Mouse (Mus musculus) embryonic facial prominence, embryonic 14.5 days (tissue): Measurements from ENCODE around the gene Entr1. TPM values are rescaled to one million over a fixed set of nuclear protein-coding genes. Genes with fewer than 3 reads are reported as not detected.

ENCODE experiments used
- ATAC-seq: fragments of 200-750 bp; cut with Nextera tagmentation; 2 replicates; pipeline ENCODE4 v1.8.0; 2017; ENCODE audit warnings: low read depth, moderate number of reproducible peaks, moderate TSS enrichment
- DNase-seq: peaks from one replicate; pipeline ENCODE4 v3.0.0-alpha.2; 2015; ENCODE audit warnings: low spot score
- H3K27ac ChIP-seq: fragments of 300-500 bp; sonication (generic); replicated peaks from 2 replicates; pipeline ENCODE4 v1.5.1; 2014; ENCODE audit warnings: low read depth, mild to moderate bottlenecking, low read length, moderate library complexity
- H3K27me3 ChIP-seq: fragments of 300-500 bp; sonication (generic); replicated peaks from 2 replicates; pipeline ENCODE4 v1.6.1; 2014; ENCODE audit warnings: low read length; ENCODE audit not compliant: control insufficient read depth, insufficient read depth
- H3K36me3 ChIP-seq: fragments of 300-500 bp; sonication (generic); 2 replicates; pipeline ENCODE4 v1.6.1; 2014; ENCODE audit warnings: low read length, mixed read lengths; ENCODE audit not compliant: control insufficient read depth, insufficient read depth
- H3K4me1 ChIP-seq: fragments of 300-500 bp; sonication (generic); 2 replicates; pipeline ENCODE4 v1.6.1; 2014; ENCODE audit warnings: antibody characterized with exemption, low read length; ENCODE audit not compliant: control insufficient read depth, insufficient read depth
- H3K4me2 ChIP-seq: fragments of 300-500 bp; sonication (generic); 2 replicates; pipeline ENCODE4 v1.6.1; 2014; ENCODE audit warnings: low read depth, mild to moderate bottlenecking, low read length, moderate library complexity, mixed read lengths
- H3K4me3 ChIP-seq: fragments of 300-500 bp; sonication (generic); 2 replicates; pipeline ENCODE4 v1.5.1; 2014; ENCODE audit warnings: low read depth, mild to moderate bottlenecking, low read length
- H3K9ac ChIP-seq: fragments of 300-500 bp; sonication (generic); 2 replicates; pipeline ENCODE4 v1.6.1; 2014; ENCODE audit warnings: low read depth, mild to moderate bottlenecking, low read length, moderate library complexity, mixed read lengths
- H3K9me3 ChIP-seq: fragments of 300-500 bp; sonication (generic); 2 replicates; pipeline ENCODE4 v1.6.1; 2016; ENCODE audit warnings: low read length; ENCODE audit not compliant: control insufficient read depth
- WGBS: fragments of 180-500 bp; shearing (Covaris S2); extraction: QIAGEN DNeasy Blood & Tissue Kit; methylation state at CpG from one replicate; pipeline ENCODE4 v1.1.7; 2014; 5-methylcytosine and 5-hydroxymethylcytosine counted together
- polyA plus RNA-seq: library from polyadenylated mRNA; unstranded; fragments of >200 nt; fragmentation: Nextera tagmentation; extraction: Ambion mirVana; gene quantifications from 2 replicates; pipeline ENCODE4 v1.2.1, GENCODE M21; 2014

The Entr1 gene
- polyA plus RNA-seq, 1 experiment from 2014 or later: 102 TPM

DNA sequence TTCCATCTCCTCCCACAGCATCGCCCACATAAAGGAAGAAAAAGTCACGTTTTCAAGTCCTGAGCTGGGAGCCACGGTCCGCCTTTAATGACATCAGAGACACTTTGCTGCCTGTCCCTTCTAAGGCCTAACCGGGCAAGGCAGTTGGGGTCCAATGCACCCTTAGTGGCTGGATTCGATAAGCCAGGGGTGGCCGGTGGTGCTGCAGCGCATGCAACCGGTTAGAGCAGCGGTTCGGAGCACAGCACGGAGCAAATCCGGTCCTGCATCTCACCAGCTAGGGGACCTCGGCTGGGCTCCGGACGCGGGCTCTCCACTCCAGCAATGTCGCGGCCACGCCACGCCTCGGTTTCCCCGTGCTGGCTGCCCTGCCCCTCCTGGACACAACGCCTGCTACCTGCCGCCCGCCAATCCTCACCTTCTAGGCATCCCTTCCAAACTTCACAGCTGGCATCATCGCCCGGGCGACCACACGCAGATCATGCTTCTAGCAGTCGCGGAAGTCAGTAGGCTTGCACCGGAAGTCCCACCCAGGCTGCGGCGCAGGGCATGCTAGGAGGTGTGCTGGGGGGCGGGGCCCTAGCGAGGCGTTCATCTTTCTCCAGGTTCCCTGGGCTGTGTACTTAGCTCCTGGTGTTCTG lies 8.9 kb downstream of the Entr1 start, which contains the start of gene Snapc4:
TSS of gene Snapc4 (minus strand) at position 523 of the 641 bp plus-strand sequence.
- peaks cover 61% of the 10 kb centered on the region for H3K36me3 ChIP-seq
- DNase-seq: peak; percentile 95
- under 1% methylated on average over 22 of the region's 38 CpGs for WGBS

GRCm38 (mm10) chr2:26372396-26372795 lies 16.7 kb downstream of the Entr1 start:
- Histone ChIP-seq H3K4me3 (no peak overlapping the region), H3K27me3 (no peaks in the 10 kb centered on the region), H3K4me2 (no peak overlapping the region), H3K4me1 (no peaks in the 10 kb centered on the region), H3K27ac (no peak overlapping the region), H3K9ac (no peak overlapping the region), H3K36me3 (peaks cover 100% of the 10 kb centered on the region), H3K9me3 (no peaks in the 10 kb centered on the region)
- DNase-seq (no peak), ATAC-seq (no peak)
- WGBS: 97% methylated on average over 8 of the region's 8 CpGs

More for the DNA sequence above, 8.9 kb downstream of the Entr1 start, which contains the start of gene Snapc4:
- Histone ChIP-seq H3K27me3 (no peaks in the 10 kb centered on the region), H3K4me2 (peak within 1 kb of the TSS; percentile 86), H3K9me3 (no peaks in the 10 kb centered on the region), H3K9ac (peak within 1 kb of the TSS; percentile 85), H3K4me3 (peak within 1 kb of the TSS; percentile 79), H3K4me1 (no peaks in the 10 kb centered on the region), H3K27ac (peak within 1 kb of the TSS; percentile 63; the same call in 1 of the 2 replicates)
- ATAC-seq: peak; percentile 98

- Histone ChIP-seq H3K4me1 (no peaks in the 10 kb centered on the region), H3K9ac (no peak overlapping the region), H3K4me3 (no peak overlapping the region), H3K36me3 (peaks cover 100% of the 10 kb centered on the region), H3K4me2 (no peak overlapping the region), H3K9me3 (no peaks in the 10 kb centered on the region), H3K27ac (no peak overlapping the region), H3K27me3 (no peaks in the 10 kb centered on the region)
- DNase-seq (no peak), ATAC-seq (no peak)
- 88% methylated on average over 1 of the region's 1 CpGs for WGBS
Observed at GRCm38 (mm10) chr2:26368572-26368971, 20.5 kb downstream of the Entr1 start.

- no peaks in the 10 kb centered on the region for H3K9me3 ChIP-seq
- no peak overlapping the region for H3K4me3 ChIP-seq
- ATAC-seq (no peak), DNase-seq (no peak)
- H3K4me1 ChIP-seq: no peaks in the 10 kb centered on the region
- peaks cover 99% of the 10 kb centered on the region for H3K36me3 ChIP-seq
- no peak overlapping the region for H3K4me2 ChIP-seq
- no peak overlapping the region for H3K9ac ChIP-seq
- no peaks in the 10 kb centered on the region for H3K27me3 ChIP-seq
- no peak overlapping the region for H3K27ac ChIP-seq
- 93% methylated on average over 6 of the region's 6 CpGs for WGBS
Observed at GRCm38 (mm10) chr2:26367911-26368310, 21.2 kb downstream of the Entr1 start.

DNA sequence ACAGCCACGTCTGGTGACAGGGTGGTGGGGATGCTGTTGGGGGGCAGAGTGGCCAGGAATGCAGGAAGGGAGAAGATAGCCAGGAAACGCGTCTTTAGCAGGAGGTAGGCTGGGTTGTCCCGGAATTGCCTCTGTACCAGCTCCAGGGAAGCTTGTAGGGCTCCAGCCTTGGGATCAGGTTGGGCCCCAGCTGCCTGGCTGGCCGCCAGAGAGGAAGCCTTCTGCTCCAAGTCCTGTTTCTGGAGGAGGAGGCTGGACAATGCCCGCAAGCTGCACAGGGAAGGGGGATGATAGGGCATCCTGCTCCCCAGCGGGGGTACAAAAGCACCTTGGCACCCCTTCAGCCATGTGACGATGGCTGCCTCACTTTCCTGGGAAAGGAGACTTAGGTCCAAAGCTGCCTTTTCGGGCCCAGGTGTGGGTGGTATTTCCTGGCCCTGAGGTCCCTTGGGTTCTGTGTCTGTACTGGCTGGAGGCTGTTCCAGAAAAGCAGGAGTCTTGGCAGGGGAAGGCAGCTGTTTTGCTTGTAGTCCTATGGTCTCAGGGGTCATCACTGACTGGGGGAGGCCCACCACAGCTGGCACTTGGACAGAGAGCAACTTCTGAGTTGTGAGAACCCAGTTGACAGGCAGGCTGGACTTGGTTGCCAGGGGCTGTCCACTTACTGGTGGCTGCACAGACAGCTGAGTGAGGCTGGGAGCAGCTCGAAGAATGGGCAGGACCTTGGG lies 24.2 kb downstream of the Entr1 start:
- 72% methylated on average over 10 of the region's 10 CpGs for WGBS
- Histone ChIP-seq H3K27ac (peak overlapping the region; percentile 15; the same call in 1 of the 2 replicates), H3K4me1 (no peaks in the 10 kb centered on the region), H3K27me3 (no peaks in the 10 kb centered on the region), H3K9ac (no peak overlapping the region), H3K36me3 (peaks cover 69% of the 10 kb centered on the region), H3K4me2 (no peak overlapping the region), H3K9me3 (no peaks in the 10 kb centered on the region), H3K4me3 (no peak overlapping the region)
- DNase-seq (peak; percentile 61), ATAC-seq (no peak)

GRCm38 (mm10) chr2:26363481-26363880 lies 25.6 kb downstream of the Entr1 start:
- Histone ChIP-seq H3K4me2 (no peak overlapping the region), H3K9me3 (no peaks in the 10 kb centered on the region), H3K9ac (no peak overlapping the region), H3K4me1 (no peaks in the 10 kb centered on the region), H3K27ac (no peak overlapping the region), H3K36me3 (peaks cover 55% of the 10 kb centered on the region), H3K4me3 (no peak overlapping the region), H3K27me3 (no peaks in the 10 kb centered on the region)
- DNase-seq (no peak), ATAC-seq (no peak)
- WGBS: 82% methylated on average over 3 of the region's 5 CpGs

GRCm38 (mm10) chr2:26362991-26363390 lies 26.1 kb downstream of the Entr1 start:
- ATAC-seq (no peak), DNase-seq (no peak)
- 83% methylated on average over 5 of the region's 5 CpGs for WGBS
- Histone ChIP-seq H3K4me3 (no peak overlapping the region), H3K4me2 (no peak overlapping the region), H3K27ac (no peak overlapping the region), H3K4me1 (no peaks in the 10 kb centered on the region), H3K9me3 (no peaks in the 10 kb centered on the region), H3K9ac (no peak overlapping the region), H3K36me3 (peaks cover 50% of the 10 kb centered on the region), H3K27me3 (no peaks in the 10 kb centered on the region)

DNA sequence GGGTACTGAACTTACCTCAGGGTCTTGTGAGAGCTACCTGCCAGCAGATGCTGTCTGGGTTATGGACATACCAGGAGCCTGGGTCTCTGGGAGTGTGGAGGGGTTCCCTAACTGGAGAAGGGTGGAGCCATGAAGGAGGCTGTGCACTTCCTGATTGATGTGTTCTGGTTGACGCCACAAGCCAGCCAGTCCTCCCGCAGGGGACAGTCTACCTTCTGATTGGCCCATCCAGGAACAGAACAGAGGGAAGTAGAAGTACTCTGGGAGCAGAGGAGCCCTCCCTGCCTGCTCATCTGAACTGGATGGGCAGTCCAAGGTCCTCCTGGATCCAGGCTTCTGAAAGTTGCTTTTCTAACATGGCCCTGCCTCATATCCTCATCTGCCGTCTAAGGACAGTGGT lies 28.3 kb downstream of the Entr1 start, which contains the start of gene Card9:
TSS of gene Card9 (minus strand) at position 147 of the 400 bp plus-strand sequence.
- Histone ChIP-seq H3K27ac (no peak within 1 kb of the TSS), H3K27me3 (no peaks in the 10 kb centered on the region), H3K4me2 (no peak within 1 kb of the TSS), H3K4me3 (no peak within 1 kb of the TSS), H3K36me3 (peaks cover 28% of the 10 kb centered on the region), H3K9me3 (no peaks in the 10 kb centered on the region), H3K9ac (no peak within 1 kb of the TSS), H3K4me1 (no peaks in the 10 kb centered on the region)
- 44% methylated on average over 3 of the region's 3 CpGs for WGBS
- DNase-seq (no peak), ATAC-seq (no peak)
